Mouse (Mus musculus) left cerebral cortex, adult 18-20 months (tissue): Measurements from ENCODE around the gene Tpx2. TPM values are rescaled to one million over a fixed set of nuclear protein-coding genes. Genes with fewer than 3 reads are reported as not detected.

Experiments used
- DNase-seq, 2 experiments: peaks; one replicate each; pipeline ENCODE4 v3.0.0; 2021 to 2022; ENCODE audit warnings: low spot score in 2 of 2, mixed read lengths in 1 of 2
- long read RNA-seq, 2 experiments: library from polyadenylated mRNA; stranded (forward); transcript quantifications; one replicate each; pipeline ENCODE4 v2.0.0; 2021
- total RNA-seq, 2 experiments: library from RNA; stranded (reverse); gene quantifications; 2 replicates each; pipeline ENCODE4 v1.2.3; 2021

Tpx2 gene
- total RNA-seq: 1 to 10 TPM; 2.0 to 2.4 TPM
- long read RNA-seq, experiment 1, partial matches to known transcripts: 0 of 1 reads
- long read RNA-seq, experiment 1, other reads (novel, unspliced or antisense): 0 of 1 reads
- long read RNA-seq, experiment 2: 0 reads

DNA sequence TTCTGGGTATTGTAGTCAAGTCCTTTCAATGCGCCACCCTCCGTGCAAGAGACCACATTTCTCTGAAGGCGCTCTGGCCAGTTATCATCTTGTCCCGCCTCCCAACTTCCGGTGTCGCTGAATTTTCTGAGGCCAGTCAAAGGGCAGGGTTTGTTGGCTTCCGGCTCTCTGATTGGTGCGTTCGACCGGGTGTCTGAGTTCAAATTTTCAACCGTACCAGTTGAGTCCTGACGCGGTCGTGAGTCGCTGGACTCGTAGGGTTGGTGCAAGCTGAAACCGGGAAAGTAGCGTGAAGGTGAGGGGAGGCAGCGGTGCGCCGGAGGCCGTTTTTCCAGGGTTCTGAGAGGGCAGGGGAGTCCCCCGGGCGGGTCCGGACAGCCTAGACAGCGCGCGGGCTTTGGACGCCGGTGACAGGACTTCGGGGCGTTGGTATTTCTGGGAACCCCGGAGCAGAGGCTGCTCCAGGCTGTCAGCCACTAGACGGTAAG lies at the start of gene Tpx2:
TSS of gene Tpx2 (plus strand) at position 150 of the 488 bp plus-strand sequence.
- peak; percentile 99 for DNase-seq

DNA sequence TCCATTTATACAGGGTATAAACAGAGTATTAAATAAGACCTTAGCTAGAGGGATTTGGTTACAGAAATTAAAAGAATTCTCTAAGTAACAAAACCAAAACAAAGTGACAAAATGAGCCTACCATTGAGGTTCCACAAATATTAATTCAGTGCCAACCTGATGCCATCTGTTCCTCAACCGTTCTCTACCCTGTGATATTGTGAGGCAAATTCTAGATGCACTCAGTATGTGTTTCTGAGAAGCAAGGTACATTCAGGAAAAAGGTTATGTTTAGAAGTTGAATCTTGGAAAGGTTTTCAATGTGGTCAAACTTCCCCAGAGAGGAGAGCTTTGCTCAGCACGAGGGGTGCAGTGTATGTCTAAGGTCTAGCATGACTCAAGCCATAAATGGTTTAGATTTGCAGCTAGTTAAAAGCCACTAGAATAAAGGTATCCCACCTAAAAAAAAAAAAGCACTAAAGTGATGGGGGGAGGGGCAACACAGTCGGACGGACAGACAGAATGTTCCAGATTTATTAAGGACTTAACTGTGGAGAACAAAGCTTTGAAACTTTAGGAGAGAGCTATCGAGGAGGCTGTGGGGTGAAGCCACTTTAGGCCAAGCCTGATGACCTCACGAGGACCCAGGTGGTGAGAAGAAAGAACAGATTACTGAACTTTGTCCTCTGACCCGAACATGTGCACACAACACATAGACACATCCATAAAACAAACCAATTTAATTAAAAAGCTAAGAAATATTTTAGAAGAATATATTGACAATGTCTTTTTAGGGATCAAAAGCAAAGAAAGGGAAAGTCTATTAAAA lies 47.6 kb upstream of the Tpx2 start:
- DNase-seq: no peak

DNA sequence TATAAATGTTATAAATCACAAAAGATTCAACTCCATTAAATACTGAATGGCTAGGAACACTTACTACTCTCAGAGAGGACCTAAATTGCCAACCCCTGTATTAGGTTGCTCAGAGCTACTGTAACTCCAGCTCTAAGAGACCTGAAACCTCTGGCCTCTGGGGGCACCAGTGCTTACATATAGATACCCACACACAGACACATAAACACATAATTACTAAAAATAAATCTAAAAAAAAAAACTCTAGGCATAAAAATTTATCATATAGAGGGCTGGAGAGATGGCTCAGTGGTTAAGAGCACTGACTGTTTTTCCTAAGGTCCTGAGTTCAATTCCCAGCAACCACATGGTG lies 47.0 kb upstream of the Tpx2 start:
- DNase-seq: no peak

DNA sequence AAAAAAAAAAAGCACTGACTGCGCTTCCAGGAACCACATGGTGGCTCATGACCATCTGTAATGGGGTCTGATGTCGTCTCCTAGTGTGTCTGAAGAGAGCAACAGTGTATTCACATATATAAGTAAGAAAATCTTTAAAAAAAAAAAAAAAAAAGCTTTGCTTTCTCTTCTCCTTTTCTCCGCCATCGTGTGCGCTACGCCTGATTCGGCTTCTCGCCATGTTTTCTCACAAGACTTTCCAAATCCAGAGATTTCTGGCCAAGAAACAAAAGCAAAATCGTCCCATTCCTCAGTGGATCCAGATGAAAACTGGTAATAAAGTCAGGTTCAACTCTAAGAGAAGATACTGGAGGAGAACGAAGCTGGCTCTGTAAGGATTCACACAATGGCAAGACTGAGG lies 45.5 kb upstream of the Tpx2 start:
- no peak for DNase-seq

DNA sequence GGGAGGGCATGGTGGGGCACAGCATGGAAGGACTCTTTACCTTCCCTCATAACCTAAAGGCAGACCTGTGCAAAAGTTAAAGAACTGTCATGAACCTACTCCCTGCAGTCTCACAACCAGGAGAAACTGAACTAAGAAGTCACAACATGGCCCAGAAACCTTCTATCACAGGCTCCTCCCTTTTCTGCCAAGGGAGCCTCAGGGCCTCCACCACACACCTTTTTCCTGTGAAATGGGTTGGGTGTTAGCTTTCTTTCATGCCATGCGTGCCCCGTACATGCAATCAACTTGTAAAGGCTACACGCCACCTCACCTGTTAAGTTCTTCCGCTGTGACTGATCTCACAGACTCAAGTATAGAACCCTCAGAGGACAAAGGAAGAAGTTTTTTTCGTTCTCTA lies 44.7 kb upstream of the Tpx2 start:
- DNase-seq: no peak

DNA sequence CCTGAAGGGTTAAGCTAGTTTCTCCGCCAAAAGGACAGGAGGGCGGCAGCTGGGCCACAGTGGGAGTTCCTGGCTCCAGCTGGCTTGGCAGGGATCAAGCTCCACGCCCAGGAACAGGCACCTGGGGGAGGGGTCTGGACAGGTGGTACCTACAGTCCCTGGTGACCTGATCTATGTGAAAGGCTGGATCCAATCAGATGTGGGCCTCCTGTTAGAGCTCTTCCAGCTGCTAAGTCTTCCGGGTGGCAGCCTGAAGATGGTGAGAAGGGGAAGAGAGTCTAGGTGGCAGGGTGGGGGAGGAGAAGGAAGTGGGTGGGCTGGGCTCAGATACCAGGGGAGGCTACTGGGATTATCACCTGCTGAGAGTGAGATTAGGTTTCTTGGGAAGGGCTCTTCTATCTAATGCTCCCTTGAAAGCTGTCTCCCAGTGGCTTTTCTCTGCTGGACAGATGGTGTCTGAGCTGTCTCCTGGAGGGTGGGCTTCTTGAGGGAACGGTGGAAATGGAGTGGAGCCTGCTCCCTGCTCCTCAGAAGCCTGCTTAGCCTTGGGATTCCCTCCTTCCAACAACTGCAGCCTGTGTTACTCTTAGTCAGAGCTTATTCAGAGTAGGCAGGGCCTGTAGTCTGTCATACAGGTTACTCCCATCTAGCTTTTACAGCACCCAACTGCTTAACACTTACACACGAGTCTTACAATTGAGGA lies 43.2 kb upstream of the Tpx2 start:
- no peak for DNase-seq

DNA sequence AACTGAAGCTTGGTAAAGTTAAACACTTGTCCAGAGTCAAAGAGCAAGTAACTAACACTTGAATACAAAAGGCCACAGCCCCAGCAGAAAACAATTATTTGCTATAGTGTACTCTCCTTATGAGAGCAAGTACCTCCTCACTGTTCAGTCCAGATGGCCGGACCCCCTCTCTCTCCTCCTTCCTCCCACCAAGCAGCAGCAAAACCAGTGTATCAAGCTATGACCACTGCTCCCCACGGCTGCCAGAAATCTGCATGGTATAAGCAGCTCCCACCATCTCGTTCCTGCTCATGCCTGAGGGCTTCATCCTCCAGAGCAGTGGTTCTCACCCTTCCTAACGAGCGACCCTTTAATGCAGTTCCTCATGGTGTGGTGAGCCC lies 42.7 kb upstream of the Tpx2 start:
- DNase-seq: no peak

DNA sequence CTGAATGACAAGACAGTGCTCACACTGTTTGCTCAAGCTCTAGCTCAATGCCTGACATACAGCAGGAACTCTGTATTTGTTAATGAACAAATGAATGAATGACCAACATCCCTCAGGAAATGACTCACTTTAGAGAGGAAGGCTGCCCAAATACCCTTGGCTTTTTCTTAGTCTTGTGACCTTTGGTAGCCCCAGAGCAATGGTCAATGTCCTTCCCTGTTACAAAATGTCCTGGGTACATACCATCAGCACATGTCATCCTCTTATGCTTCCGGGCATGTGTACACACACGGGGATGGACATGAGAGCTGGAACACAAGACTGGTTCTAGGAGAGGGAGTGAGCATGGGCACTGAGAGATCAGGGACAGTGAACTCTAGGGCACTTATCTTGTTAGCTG lies 41.7 kb upstream of the Tpx2 start:
- DNase-seq: no peak

DNA sequence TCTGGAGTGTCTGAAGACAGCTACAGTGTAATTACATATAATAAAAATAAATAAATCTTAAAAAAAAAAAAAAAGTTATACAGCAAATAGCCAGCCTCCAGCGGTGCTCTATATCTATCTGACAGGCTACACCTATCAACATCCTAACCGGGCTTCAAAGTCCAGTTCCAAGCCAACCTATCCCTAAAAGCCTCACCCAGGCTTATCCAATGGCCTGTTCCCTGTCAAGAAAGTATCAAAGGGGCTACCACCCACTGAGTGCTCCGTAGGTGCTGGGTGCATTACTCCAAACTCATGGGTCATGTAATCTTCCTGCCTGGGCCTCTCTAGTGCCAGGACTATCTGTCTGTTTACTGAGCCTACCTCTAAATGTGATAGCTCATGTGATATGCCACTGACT lies 39.6 kb upstream of the Tpx2 start:
- no peak for DNase-seq

DNA sequence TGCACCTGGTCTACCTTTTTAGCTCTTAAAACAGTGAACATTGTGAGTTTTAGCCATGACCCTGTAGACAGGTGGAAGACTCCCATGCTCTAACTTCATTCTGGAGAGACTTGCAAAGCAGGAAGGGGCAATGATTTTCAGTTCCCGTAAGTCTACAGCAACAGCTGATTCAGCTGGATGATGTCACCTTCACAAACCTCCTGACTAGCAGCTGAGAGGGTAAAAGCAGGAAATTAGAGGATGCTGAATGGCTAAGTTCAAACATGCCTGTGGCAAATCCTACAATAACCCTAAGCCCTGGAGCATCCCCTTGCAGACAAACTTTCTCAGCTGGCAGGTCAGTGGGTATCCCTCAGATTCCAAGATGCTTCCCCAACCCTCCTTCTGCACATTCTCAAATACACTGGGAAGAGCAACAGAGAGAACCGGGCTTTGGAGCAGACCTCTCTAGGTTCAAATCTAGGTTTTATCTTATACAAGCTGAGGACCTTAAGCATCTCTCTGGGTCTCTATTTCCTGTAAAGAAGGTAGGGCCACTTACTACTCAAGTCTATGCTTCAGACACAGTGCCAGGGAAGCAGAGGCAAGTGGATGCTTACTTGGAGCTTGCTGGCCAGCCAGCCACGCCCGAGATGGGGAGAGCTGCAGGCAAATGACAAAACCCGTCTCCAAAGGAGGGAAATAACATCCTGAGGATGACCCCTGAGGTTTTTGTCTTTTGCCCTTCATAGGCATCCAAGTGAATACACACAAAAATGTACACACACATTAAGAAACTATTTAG lies 37.4 kb upstream of the Tpx2 start:
- DNase-seq: no peak

DNA sequence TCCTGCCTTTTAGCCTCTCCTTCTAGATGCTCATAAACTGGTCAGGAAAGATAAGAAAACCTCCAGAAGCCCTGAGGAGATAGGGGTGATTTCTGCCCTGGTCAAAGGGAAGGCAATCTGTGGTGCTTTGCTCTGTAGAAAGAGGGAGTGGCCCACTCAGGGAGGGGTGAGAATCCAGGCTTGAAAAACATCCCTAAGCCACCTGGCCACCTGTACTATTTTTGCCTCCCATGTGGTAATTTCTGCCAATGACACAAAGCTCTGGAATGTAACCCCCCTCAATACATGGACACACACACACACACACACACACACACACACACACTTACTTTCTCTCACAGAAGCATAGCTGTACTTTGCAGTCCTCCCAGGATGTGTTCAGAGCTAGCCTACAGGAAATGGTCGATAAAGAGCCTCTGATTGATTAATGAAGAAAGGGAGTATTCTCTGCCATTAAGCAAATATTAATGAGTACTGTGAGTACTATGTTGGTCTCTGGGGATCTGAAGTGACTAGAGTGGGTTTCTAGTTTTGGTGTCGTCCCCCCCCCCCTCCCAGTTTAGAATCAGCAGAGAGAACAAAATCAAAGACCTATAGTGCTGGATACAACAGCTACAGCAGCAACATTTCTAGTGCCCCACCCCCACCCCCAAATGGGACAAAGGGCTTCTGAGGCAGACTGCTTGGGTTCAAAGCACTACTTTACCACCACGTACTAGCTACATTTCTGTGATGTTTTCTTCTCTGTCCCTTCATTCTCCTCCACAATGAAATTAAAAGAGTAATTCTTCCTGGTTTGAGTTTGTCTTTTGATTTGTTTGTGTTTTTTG lies 36.2 kb upstream of the Tpx2 start:
- no peak for DNase-seq

DNA sequence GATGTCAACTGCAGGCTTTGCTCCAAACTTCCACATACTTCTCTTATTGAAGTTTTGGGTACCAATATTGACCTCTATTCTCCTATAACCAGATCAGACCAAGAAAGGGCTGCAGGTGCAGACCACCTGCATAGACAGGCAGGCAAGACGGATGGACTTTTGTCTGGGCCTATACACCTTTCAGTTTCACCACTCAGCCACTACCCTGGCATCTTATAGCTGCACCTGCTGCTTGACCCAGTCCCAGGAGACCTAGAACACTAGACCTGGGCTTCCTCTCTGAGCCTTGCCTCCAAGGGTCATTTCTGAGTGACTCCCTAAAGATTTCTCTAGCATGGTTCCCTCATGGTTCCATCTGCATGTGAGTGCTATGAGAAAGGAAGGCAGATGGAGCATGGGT lies 34.5 kb upstream of the Tpx2 start:
- no peak for DNase-seq

DNA sequence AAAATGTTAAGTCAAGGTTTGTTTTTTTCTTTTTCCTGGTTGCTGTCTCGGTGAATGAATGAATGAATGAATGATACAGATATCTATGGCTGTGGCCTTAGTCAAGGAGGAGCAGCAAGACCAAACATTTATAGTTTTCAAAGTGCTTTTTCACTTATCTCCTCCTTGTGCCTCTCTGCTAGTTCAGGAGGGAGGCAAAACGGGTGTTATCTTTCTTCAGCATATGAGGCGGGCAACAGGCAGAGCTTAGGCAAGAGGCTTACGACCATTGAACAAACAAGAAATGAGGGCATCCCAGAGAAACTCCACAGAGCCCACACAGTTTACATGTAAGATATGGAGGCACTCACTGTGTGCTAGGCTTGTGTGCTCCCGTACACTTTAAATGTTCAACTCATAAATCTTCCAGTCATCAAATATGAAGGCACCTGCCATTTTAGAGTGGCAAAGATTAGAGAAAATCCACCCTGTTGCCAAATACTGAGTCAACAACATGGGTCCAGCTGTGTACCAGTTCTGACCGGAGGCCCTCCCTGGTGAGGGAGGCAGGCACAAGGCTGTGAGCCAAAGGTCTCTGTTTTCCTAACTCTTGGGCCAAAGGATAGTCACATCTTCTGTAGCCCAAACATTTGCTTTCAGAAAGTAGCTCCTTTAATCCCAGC lies 33.4 kb upstream of the Tpx2 start:
- DNase-seq: no peak

DNA sequence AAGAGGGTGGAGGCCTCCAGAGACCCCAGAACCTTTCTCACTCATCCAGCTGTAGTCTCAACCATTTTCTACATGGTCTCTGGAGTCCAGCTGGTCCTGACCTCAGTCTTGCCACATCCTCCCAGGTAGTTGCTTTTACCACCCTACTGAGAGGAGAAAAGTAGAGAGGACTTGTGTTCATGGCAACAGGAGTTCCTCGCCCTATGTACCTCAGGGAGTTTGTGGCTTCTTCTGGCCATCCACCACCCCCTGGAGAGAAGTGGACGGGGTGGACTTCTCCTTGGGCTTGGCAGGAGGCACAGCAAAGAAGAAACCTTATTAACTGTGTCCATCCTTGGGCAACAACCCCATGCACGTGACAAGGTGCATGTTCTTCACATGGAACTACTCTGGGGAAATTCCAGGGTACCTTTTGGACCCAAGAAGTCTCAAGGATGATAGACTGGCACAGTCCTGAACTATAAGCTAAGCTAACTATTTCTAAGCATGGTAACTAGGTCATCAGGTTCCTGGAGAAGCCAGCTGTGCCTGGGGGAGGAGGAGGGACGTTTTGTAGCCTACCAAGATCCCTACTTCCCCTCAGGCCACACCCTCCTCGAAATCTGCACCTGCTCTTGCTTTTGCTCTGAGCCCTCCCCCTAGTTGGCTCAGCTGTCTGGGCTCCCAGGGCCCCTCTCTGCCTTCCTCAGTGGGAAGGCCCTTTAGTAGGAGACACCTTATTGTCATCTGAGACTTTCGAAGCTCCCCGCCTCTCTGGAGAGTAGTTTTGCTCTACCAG lies 31.7 kb upstream of the Tpx2 start:
- DNase-seq: no peak

DNA sequence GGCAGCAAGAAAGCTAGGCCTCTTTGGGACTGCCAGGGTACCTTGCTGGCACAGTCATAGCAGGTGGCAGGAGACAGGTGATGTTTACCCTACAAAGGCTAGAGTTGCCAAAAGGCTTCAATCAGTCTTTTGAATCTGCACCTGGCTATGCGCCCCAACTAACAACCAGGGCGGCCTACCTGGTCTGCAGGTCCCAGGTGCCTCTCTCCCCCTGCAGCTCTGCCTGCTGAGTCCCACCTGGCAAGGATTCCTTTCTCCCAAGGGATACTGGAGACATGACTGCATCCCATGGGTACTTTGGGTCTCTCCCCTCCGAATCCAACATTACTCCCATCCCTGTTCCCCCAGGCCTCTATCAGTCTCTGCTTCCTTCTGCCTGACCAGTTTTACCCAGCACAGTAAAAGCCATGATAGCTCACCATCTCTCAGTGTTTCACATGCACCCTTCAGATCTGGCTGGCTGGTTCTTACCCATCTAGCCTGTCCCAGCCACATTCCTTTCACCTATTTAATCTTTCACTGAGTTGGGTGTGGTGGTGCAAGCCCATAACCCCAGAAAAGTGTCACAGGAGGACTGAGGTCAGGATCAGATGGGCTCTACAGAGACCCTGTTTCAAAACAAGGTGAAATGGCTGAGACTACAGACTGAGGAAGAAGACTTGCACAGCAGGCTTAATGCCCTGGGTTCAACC lies 31.0 kb upstream of the Tpx2 start:
- DNase-seq: no peak

DNA sequence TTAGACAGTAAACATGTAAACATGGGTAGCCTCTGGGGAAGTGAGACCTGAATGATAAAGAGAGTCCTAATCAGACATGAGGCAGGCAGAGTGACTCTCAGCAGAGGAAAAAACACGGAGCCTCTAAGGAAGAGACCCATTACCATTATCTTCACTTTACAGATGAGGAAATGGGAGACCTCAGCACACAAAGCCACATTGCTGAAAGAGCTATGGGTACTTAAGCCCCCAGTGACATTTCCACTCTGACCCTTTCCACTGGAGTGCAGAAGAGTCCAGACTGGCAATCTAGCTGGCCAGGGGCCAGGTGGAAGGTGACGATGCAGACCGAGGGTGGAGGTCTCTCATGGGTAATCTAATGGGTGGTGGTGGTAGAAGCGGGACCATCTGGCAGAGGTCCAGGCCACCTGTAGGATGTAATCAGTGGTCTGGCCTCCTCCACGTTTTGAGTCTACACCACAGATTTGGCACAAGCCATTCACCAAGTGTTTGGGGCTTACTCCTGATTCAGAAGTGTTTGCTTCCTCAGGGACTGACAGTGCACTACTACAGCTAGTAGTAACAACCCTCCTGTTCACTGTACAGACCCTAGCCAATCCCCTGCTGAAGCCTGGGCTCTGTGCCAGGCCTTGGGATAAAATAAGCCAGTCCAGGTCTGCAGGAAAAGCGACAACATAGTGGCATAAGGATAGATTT lies 30.0 kb upstream of the Tpx2 start:
- no peak for DNase-seq

DNA sequence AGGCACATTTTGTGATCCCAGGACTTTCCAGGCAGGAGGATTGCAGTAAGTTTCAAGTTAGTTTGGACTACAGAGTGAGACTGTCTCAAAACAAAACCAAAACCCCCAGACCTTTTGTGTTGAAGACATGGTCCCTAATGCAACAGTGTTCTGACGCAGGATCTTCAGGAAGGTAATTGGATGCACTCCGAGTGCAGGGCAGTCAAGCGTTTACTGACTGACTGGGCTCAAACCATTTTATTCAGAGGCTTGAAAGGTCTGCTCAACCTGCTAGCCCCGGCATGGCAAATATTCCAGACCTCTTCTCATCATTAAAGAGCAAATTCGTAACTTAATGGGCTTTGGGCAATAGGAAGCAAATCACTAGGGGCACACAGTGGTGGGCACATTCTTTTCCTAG lies 29.1 kb upstream of the Tpx2 start:
- no peak for DNase-seq

DNA sequence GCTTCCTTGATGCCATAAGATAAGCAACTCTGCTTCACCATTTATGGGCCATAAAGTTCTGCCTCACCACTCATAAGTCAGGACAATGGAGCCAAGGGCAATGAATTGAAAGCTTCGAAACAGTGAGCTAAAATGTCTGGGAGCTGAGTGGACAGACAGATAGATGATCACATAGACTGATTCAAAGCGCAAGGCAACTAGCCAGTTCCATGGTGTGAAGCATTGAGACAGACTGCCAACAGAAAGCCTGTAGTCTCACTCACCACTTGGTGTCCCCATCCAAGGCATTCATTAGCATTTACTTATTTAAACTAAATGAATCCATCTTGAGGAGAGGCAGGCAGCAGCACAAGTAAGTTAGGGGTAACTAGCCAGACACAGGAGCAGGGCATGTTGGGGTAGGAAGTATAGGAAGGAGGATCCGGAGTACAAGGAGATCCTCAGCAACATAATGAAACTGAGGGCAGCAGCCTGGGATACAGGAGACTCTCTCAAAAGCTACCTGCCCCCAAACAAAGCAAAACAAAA lies 28.6 kb upstream of the Tpx2 start:
- no peak for DNase-seq
